22 mouse cellular contexts compared by ENCODE assay signal in genomic region chr11:30366491-30366890, GRCm38 (mm10).
DNase-seq lines count a peak whose midpoint lies in the region; ATAC-seq and TF ChIP-seq lines count a peak whose summit lies in the region.
"Had no signal": no experiment of that assay in that cellular context is flagged by ENCODE, and none has a peak within 500 bp of the region (broad histone marks: within the 10 kb centered on the region; RNA-seq: fewer than 3 reads in every experiment).

No protein-coding gene starts in this region.

- no peak overlapping the region for H3K9ac ChIP-seq in kidney, embryonic 15.5 days
- no peak overlapping the region for H3K9ac ChIP-seq in lung, embryonic 15.5 days
- no peak overlapping the region for H3K9ac ChIP-seq in intestine, postnatal 0 days (ENCODE audit: low read depth, low read length)
- H3K9ac ChIP-seq: embryonic facial prominence, embryonic 15.5 days; heart, embryonic 13.5 days had no signal

- intact Hi-C loops in gastrocnemius, adult 2 months (cut with DNase I) = loop anchor here (5.0 kb wide), 2 partner anchors 99 to 291 kb away; partner anchors contain the start of gene Sptbn1

- no peak for DNase-seq in gastrocnemius, adult 2 months
- DNase-seq in gastrocnemius, postnatal 25 days = no peak
- DNase-seq in kidney, adult 2 months = peak; percentile 90
- no peak for DNase-seq in lung, postnatal 36 days
- DNase-seq in urinary bladder, adult 18-20 months (ENCODE audit: low spot score in 2 of 2) = no peak
- DNase-seq: adrenal gland, adult 8-10 months; adrenal gland, postnatal 36 days; B cell, adult 2 months; cerebellum, adult 11 months; cerebellum, adult 8-10 months; cerebellum, postnatal 14 days; embryo, embryonic 11 days; heart, postnatal 36 days had no signal

- no peaks in the 10 kb centered on the region for H3K9me3 ChIP-seq in kidney, embryonic 15.5 days (replicated peaks)
- H3K9me3 ChIP-seq in lung, embryonic 15.5 days = no peaks in the 10 kb centered on the region
- H3K9me3 ChIP-seq in intestine, postnatal 0 days (ENCODE audit: control insufficient read depth) = no peaks in the 10 kb centered on the region
- H3K9me3 ChIP-seq: embryonic facial prominence, embryonic 15.5 days; forebrain, embryonic 10.5 days; G1E; heart, embryonic 13.5 days had no signal

- no peaks in the 10 kb centered on the region for H3K36me3 ChIP-seq in kidney, adult 2 months (ENCODE audit: control insufficient read depth, insufficient read depth, low read length)
- no peaks in the 10 kb centered on the region for H3K36me3 ChIP-seq in kidney, embryonic 15.5 days
- H3K36me3 ChIP-seq in lung, embryonic 15.5 days = no peaks in the 10 kb centered on the region
- H3K36me3 ChIP-seq in intestine, postnatal 0 days (ENCODE audit: control insufficient read depth, insufficient read depth) = no peaks in the 10 kb centered on the region
- H3K36me3 ChIP-seq: embryonic facial prominence, embryonic 15.5 days; forebrain, embryonic 10.5 days; G1E; heart, embryonic 13.5 days had no signal

- no peak for TF ChIP-seq POLR2A in kidney, adult 2 months (IDR thresholded peaks at IDR 0.05; ENCODE audit: low read depth, low read length)

- no peaks in the 10 kb centered on the region for H3K27me3 ChIP-seq in kidney, adult 2 months (replicated peaks; ENCODE audit: control insufficient read depth, insufficient read depth, low read length)
- no peaks in the 10 kb centered on the region for H3K27me3 ChIP-seq in kidney, embryonic 15.5 days
- H3K27me3 ChIP-seq in lung, embryonic 15.5 days = no peaks in the 10 kb centered on the region
- no peaks in the 10 kb centered on the region for H3K27me3 ChIP-seq in intestine, postnatal 0 days (replicated peaks; ENCODE audit: control insufficient read depth, insufficient read depth, low read length)
- H3K27me3 ChIP-seq: embryonic facial prominence, embryonic 15.5 days; heart, embryonic 13.5 days had no signal

- no peak overlapping the region for H3K4me2 ChIP-seq in kidney, embryonic 15.5 days
- H3K4me2 ChIP-seq in lung, embryonic 15.5 days = no peak overlapping the region
- no peak overlapping the region for H3K4me2 ChIP-seq in intestine, postnatal 0 days (replicated peaks; ENCODE audit: low read depth)
- H3K4me2 ChIP-seq: embryonic facial prominence, embryonic 15.5 days; heart, embryonic 13.5 days had no signal

- H3K4me1 ChIP-seq in kidney, adult 2 months (ENCODE audit: control insufficient read depth, insufficient read depth, low read length) = peaks cover 20% of the 10 kb centered on the region
- H3K4me1 ChIP-seq in kidney, embryonic 15.5 days = peaks cover 7% of the 10 kb centered on the region; the same call in 1 of the 2 replicates
- H3K4me1 ChIP-seq in lung, embryonic 15.5 days = no peaks in the 10 kb centered on the region
- H3K4me1 ChIP-seq in intestine, postnatal 0 days (replicated peaks; ENCODE audit: control insufficient read depth, insufficient read depth, low read length) = no peaks in the 10 kb centered on the region
- H3K4me1 ChIP-seq: embryonic facial prominence, embryonic 15.5 days; forebrain, embryonic 10.5 days; heart, embryonic 13.5 days had no signal

- TF ChIP-seq CTCF in gastrocnemius, adult 2 months (IDR thresholded peaks at IDR 0.05) = no peak
- TF ChIP-seq CTCF in kidney, adult 2 months (conservative IDR thresholded peaks at IDR 0.05; ENCODE audit: insufficient read depth, insufficient read length, low read depth, low read length) = no peak
- TF ChIP-seq CTCF in intestine, postnatal 0 days (IDR thresholded peaks at IDR 0.05; ENCODE audit: low read depth) = no peak

- no peak for ATAC-seq in kidney, embryonic 15.5 days (replicated peaks; ENCODE audit: low FRiP score)
- ATAC-seq in lung, embryonic 15.5 days (ENCODE audit: borderline replicate concordance, extremely low read depth, low FRiP score, low TSS enrichment) = no peak
- ATAC-seq in intestine, postnatal 0 days = no peak
- ATAC-seq: CD4-positive, CD25-positive, alpha-beta regulatory T cell, adult 4 months had no signal

- H3K4me3 ChIP-seq in gastrocnemius, adult 2 months = no peak overlapping the region
- no peak overlapping the region for H3K4me3 ChIP-seq in kidney, adult 2 months (ENCODE audit: insufficient read depth, low read depth, low read length)
- H3K4me3 ChIP-seq in kidney, embryonic 15.5 days (replicated peaks) = no peak overlapping the region
- no peak overlapping the region for H3K4me3 ChIP-seq in lung, embryonic 15.5 days
- H3K4me3 ChIP-seq in intestine, postnatal 0 days (ENCODE audit: low read depth, low read length) = no peak overlapping the region
- H3K4me3 ChIP-seq: embryonic facial prominence, embryonic 15.5 days; erythroblast, embryonic 14.5 days; forebrain, embryonic 10.5 days; heart, embryonic 13.5 days had no signal

- WGBS in kidney, adult 2 months = 56% methylated on average over 2 of the region's 2 CpGs
- 71% methylated on average over 2 of the region's 2 CpGs for WGBS in kidney, embryonic 15.5 days
- 58% methylated on average over 2 of the region's 2 CpGs for WGBS in lung, embryonic 15.5 days
- 80% methylated on average over 2 of the region's 2 CpGs for WGBS in intestine, postnatal 0 days

- peak overlapping the region; percentile 80 for H3K27ac ChIP-seq in gastrocnemius, adult 2 months
- peak overlapping the region; percentile 92 for H3K27ac ChIP-seq in kidney, adult 2 months (ENCODE audit: insufficient read depth, low read depth, low read length)
- H3K27ac ChIP-seq in kidney, embryonic 15.5 days = no peak overlapping the region
- 0 out of 2 replicates have a peak overlapping the region, but pooled peaks have one; percentile 35 for H3K27ac ChIP-seq in lung, embryonic 15.5 days
- no peak overlapping the region for H3K27ac ChIP-seq in intestine, postnatal 0 days (ENCODE audit: low read depth, low read length)
- H3K27ac ChIP-seq: embryonic facial prominence, embryonic 15.5 days; forebrain, embryonic 10.5 days; heart, embryonic 13.5 days had no signal

Comparison
In these comparisons a context has a peak if more than half of its experiments do, and no peak if none do; other contexts are left out.
1. H3K27ac ChIP-seq: peak in gastrocnemius, adult 2 months (single experiment), kidney, adult 2 months (single experiment) and lung, embryonic 15.5 days (single experiment); none in kidney, embryonic 15.5 days (single experiment) and intestine, postnatal 0 days (single experiment).